Comparison of ENCODE assay signal across 17 mouse cellular contexts in genomic region chr11:113409121-113409520, GRCm38 (mm10).
DNase-seq lines count a peak whose midpoint lies in the region; ATAC-seq lines count a peak whose summit lies in the region.
"Had no signal": no experiment of that assay in that cellular context is flagged by ENCODE, and none has a peak within 500 bp of the region (broad histone marks: within the 10 kb centered on the region; RNA-seq: fewer than 3 reads in every experiment).

No protein-coding gene starts in this region.

- no peaks in the 10 kb centered on the region for H3K27me3 ChIP-seq in limb, embryonic 11.5 days (ENCODE audit: control insufficient read depth, insufficient read depth, low read length)
- no peaks in the 10 kb centered on the region for H3K27me3 ChIP-seq in limb, embryonic 10.5 days (ENCODE audit: low read depth, poor library complexity, severe bottlenecking)
- H3K27me3 ChIP-seq: embryonic facial prominence, embryonic 15.5 days; liver, embryonic 13.5 days; megakaryocyte, embryonic 14.5 days had no signal

- H3K4me1 ChIP-seq in limb, embryonic 11.5 days (ENCODE audit: control insufficient read depth, insufficient read depth, low read length) = no peaks in the 10 kb centered on the region
- H3K4me1 ChIP-seq in limb, embryonic 10.5 days = peaks cover 2% of the 10 kb centered on the region; the same call in 1 of the 2 replicates
- H3K4me1 ChIP-seq: embryonic facial prominence, embryonic 15.5 days; liver, embryonic 13.5 days; megakaryocyte, embryonic 14.5 days had no signal

- no peak overlapping the region for H3K4me3 ChIP-seq in limb, embryonic 11.5 days (ENCODE audit: low read depth, low read length)
- H3K4me3 ChIP-seq in limb, embryonic 10.5 days = no peak overlapping the region
- H3K4me3 ChIP-seq: embryonic facial prominence, embryonic 15.5 days; liver, embryonic 13.5 days; megakaryocyte, embryonic 14.5 days had no signal

- peak; percentile 37 for DNase-seq in limb, embryonic 11.5 days (ENCODE audit: low spot score)
- no peak for DNase-seq in limb, embryonic 10.5 days (ENCODE audit: low spot score)
- DNase-seq in thymus, postnatal 25 days = peak; percentile 13
- DNase-seq in thymus, adult 18-20 months = no peak
- DNase-seq in NIH3T3 (ENCODE audit: low read depth) = peak; percentile 36
- peak; percentile 60 for DNase-seq in thymus, postnatal 4 days
- no peak for DNase-seq in natural killer cell, adult 2 months (ENCODE audit: low spot score in 2 of 2)
- no peak for DNase-seq in urinary bladder, postnatal 4 days (ENCODE audit: low spot score in 2 of 2)
- DNase-seq: adrenal gland, postnatal 10 days; cerebellum, postnatal 25 days; heart, postnatal 4 days; kidney, adult 11 months; liver, embryonic 13.5 days; right cerebral cortex, postnatal 14 days had no signal

- H3K36me3 ChIP-seq in limb, embryonic 11.5 days (ENCODE audit: control insufficient read depth, insufficient read depth, low read length) = no peaks in the 10 kb centered on the region
- no peaks in the 10 kb centered on the region for H3K36me3 ChIP-seq in limb, embryonic 10.5 days
- H3K36me3 ChIP-seq: embryonic facial prominence, embryonic 15.5 days; liver, embryonic 13.5 days had no signal

- no peak for ATAC-seq in limb, embryonic 11.5 days (ENCODE audit: insufficient number of reproducible peaks, low FRiP score, low TSS enrichment, low read depth)
- ATAC-seq: forebrain, embryonic 14.5 days had no signal

- H3K9ac ChIP-seq in limb, embryonic 11.5 days (ENCODE audit: low read length) = no peak overlapping the region
- H3K9ac ChIP-seq: embryonic facial prominence, embryonic 15.5 days; liver, embryonic 13.5 days had no signal

- 90% methylated on average over 9 of the region's 9 CpGs for WGBS in limb, embryonic 11.5 days
- whole genome bisulfite sequencing in limb, embryonic 10.5 days = 91% methylated on average over 9 of the region's 9 CpGs

- no peak overlapping the region for H3K4me2 ChIP-seq in limb, embryonic 11.5 days (ENCODE audit: low read depth, severe bottlenecking)
- H3K4me2 ChIP-seq: embryonic facial prominence, embryonic 15.5 days; liver, embryonic 13.5 days had no signal

- H3K27ac ChIP-seq in limb, embryonic 11.5 days (replicated peaks; ENCODE audit: low read depth, low read length) = no peak overlapping the region
- H3K27ac ChIP-seq in limb, embryonic 10.5 days = no peak overlapping the region
- H3K27ac ChIP-seq: embryonic facial prominence, embryonic 15.5 days; liver, embryonic 13.5 days had no signal

- no peaks in the 10 kb centered on the region for H3K9me3 ChIP-seq in limb, embryonic 11.5 days (ENCODE audit: control insufficient read depth, low read length)
- no peaks in the 10 kb centered on the region for H3K9me3 ChIP-seq in limb, embryonic 10.5 days (replicated peaks)
- H3K9me3 ChIP-seq: embryonic facial prominence, embryonic 15.5 days; liver, embryonic 13.5 days had no signal

Comparison
In these comparisons a context has a peak if more than half of its experiments do, and no peak if none do; other contexts are left out.
1. DNase-seq: peak in limb, embryonic 11.5 days (single experiment), thymus, postnatal 25 days (single experiment), NIH3T3 (single experiment) and thymus, postnatal 4 days (single experiment); none in limb, embryonic 10.5 days (single experiment), thymus, adult 18-20 months (0 of 2), natural killer cell, adult 2 months (0 of 2) and urinary bladder, postnatal 4 days (0 of 2).